Mouse (Mus musculus): ENCODE results near the gene Rere. TPM values are rescaled to one million over a fixed set of nuclear protein-coding genes. Genes with fewer than 3 reads are reported as not detected.

Gene Rere
- 240 and 249 TPM in 2 replicates for polyA plus RNA-seq (2012)

GRCm38 (mm10) chr4:150281018-150281761 is at the start of gene Rere:
Gene Rere (plus strand): TSS chr4:150281646.

GRCm38 (mm10) chr4:150236521-150237481 is 44.6 kb upstream of the Rere start, which contains the start of gene Eno1:
Gene Eno1 (plus strand): TSS chr4:150236721.

DNA sequence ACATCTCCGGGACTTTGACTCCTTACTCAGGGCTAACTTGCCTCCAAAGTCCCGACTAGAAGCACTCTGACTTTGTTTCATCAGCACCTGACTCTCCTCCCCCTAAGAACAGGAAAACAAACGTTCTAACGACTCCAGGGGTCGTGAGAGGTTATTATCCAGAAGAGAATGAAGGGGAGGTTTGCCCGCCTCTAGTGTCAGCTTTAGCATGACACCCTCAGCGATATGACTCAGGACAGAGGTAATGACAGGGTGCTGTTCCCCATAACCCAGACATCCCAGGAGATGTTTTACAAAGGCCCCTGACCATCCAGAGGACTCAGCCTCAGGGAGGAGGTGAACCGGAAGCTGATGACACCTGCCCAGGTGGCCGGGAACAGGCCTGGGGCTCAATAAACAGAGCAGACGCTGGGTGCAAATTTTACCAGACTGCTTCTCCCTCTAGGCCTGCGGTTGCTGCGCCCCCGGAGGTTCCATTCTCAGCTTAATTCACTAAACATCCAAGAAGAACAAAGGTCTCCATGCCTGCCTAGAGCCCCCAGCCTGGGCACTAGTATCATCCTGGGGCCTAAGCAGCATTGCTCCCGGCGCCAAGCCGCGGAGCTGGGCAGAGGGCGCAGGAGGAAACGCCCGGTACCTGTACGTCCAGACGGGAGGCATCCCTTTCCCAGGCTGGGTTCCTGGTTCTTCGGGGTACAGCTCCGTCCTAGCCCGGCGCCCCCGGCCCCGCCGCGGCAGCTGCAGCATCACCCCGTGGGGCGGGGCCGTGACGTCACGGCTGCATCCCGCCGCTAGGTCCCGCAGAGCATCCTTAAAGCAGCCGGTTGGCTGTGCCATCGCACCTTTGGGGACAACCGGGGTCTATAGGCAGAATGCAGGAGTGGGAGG is 370.2 kb downstream of the Rere start, which contains the start of gene Slc45a1:
Slc45a1 (minus strand) TSS at position 785 of the 888 bp plus-strand sequence.

Other genes with a start within 250 kb of the Rere start
- 1.2 and 1.5 TPM in 2 replicates for gene Gpr157, start 194.3 kb upstream of the Rere start, polyA plus RNA-seq (2012)
- 0.03 TPM in 1 of 2 replicates, not detected in the other for gene Slc2a5, start 162.4 kb upstream of the Rere start, polyA plus RNA-seq (2012)
- not detected in 2 replicates for gene Slc2a7, start 132.7 kb upstream of the Rere start, polyA plus RNA-seq (2012)
- not detected in 2 replicates for gene Car6, start 80.3 kb upstream of the Rere start, polyA plus RNA-seq (2012)
- gene Eno1, start 44.9 kb upstream of the Rere start, polyA plus RNA-seq (2012), result 380 and 417 TPM in 2 replicates

Measured in megakaryocyte-erythroid progenitor cell, adult 5 weeks (primary cell).